Mouse (Mus musculus) forebrain, embryonic 15.5 days (tissue): Measurements from ENCODE around the gene Gm12355. TPM values are rescaled to one million over a fixed set of nuclear protein-coding genes. Genes with fewer than 3 reads are reported as not detected.

ENCODE experiments used
- polyA plus RNA-seq: library from polyadenylated mRNA; unstranded; fragments of >200 nt; fragmentation: Nextera tagmentation; extraction: Ambion mirVana; gene quantifications from 2 replicates; pipeline ENCODE4 v1.2.1, GENCODE M21; 2015

The Gm12355 gene
- polyA plus RNA-seq, 1 experiment from 2014 or later = 0.83 TPM

Other genes with a start within 250 kb of the Gm12355 start
- gene Tcap, start 241.8 kb downstream of the Gm12355 start, polyA plus RNA-seq = 0.18 and 0.20 TPM in 2 replicates
- 0.42 and 0.70 TPM in 2 replicates for gene Pnmt, start 239.2 kb downstream of the Gm12355 start, polyA plus RNA-seq
- 6.5 and 7.7 TPM in 2 replicates for gene Pgap3, start 225.2 kb downstream of the Gm12355 start, polyA plus RNA-seq
- 6.1 and 6.2 TPM in 2 replicates for gene Erbb2, start 213.2 kb downstream of the Gm12355 start, polyA plus RNA-seq
- 259 and 263 TPM in 2 replicates for gene Mien1, start 186.7 kb downstream of the Gm12355 start, polyA plus RNA-seq
- 0.42 and 0.61 TPM in 2 replicates for gene Grb7, start 179.3 kb downstream of the Gm12355 start, polyA plus RNA-seq
- gene Ikzf3, start 79.6 kb downstream of the Gm12355 start, polyA plus RNA-seq = 0.10 TPM in 1 of 2 replicates, not detected in the other
- 0.10 TPM in 1 of 2 replicates, not detected in the other for gene Zpbp2, start 74.6 kb downstream of the Gm12355 start, polyA plus RNA-seq
- 106 and 115 TPM in 2 replicates for gene Ormdl3, start 38.3 kb downstream of the Gm12355 start, polyA plus RNA-seq
- not detected in 2 replicates for gene Lrrc3c, start 27.4 kb downstream of the Gm12355 start, polyA plus RNA-seq
- gene Gsdma3, start 699 bp upstream of the Gm12355 start, polyA plus RNA-seq = not detected in 2 replicates
- gene Gsdma2, start 21.1 kb upstream of the Gm12355 start, polyA plus RNA-seq = not detected in 2 replicates
- gene Gsdma, start 38.7 kb upstream of the Gm12355 start, polyA plus RNA-seq = not detected in 2 replicates
- gene Psmd3, start 56.9 kb upstream of the Gm12355 start, polyA plus RNA-seq = 209 and 213 TPM in 2 replicates
- gene Csf3, start 75.6 kb upstream of the Gm12355 start, polyA plus RNA-seq = not detected in 2 replicates
- gene Med24, start 103.8 kb upstream of the Gm12355 start, polyA plus RNA-seq = 85.1 and 93.6 TPM in 2 replicates
- 164 and 166 TPM in 2 replicates for gene Thra, start 115.0 kb upstream of the Gm12355 start, polyA plus RNA-seq
- gene Nr1d1, start 149.7 kb upstream of the Gm12355 start, polyA plus RNA-seq = 3.6 TPM in 2 replicates
- gene Msl1, start 169.9 kb upstream of the Gm12355 start, polyA plus RNA-seq = 30.2 and 31.7 TPM in 2 replicates
- gene Casc3, start 179.2 kb upstream of the Gm12355 start, polyA plus RNA-seq = 53.5 and 53.9 TPM in 2 replicates
- 4.2 and 5.8 TPM in 2 replicates for gene Rapgefl1, start 211.1 kb upstream of the Gm12355 start, polyA plus RNA-seq
- 4.4 and 5.1 TPM in 2 replicates for gene Wipf2, start 238.0 kb upstream of the Gm12355 start, polyA plus RNA-seq